Mouse (Mus musculus): ENCODE results near the gene Sh2d4b.
A peak's percentile ranks its signal among the peaks of the same experiment; 100 is the strongest.

Gene Sh2d4b

GRCm38 (mm10) chr14:40830094-40830493 is 63.0 kb downstream of the Sh2d4b start:
- no peak for DNase-seq

- DNase-seq, result no peak
These were observed 75.0 kb downstream of the Sh2d4b start for GRCm38 (mm10) chr14:40818051-40818450.

DNA sequence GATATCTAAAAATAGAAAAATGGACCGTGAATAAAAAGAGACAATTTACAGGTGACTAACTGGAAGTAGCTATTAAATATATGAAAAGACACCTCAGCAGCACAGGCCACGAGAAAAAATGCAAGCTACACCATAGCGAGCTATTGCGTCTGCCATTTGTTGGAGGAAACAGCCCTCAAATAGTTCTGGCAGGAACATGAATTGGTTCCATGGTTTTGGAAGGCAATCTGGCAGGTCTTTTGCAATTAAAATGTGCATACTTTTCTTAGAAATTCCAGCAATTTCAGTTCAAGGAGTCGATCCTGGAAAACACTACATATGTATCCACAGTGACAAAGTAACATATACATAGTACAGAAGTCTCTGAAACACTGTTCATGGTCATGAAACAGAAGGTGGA is 76.4 kb downstream of the Sh2d4b start:
- no peak for DNase-seq

DNA sequence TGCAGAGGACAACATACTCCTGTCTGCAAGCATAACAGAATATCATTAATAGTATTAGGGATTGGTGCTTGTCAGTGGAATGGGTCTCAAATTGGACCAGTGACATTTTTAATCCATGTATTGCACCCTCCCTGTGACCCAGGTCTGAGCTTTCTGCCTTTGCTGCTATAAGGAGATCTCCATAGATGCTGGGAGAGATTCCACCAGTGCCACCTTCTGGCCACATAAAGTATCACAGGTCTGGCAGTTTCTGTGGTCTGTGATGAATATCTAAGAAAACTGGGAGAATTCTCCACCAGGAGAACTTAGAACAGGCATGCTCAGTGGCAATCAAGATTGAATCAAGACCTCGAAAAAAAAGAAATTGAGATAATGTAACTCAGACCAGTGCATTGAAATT is 101.5 kb downstream of the Sh2d4b start:
- DNase-seq, result peak; percentile 55

DNA sequence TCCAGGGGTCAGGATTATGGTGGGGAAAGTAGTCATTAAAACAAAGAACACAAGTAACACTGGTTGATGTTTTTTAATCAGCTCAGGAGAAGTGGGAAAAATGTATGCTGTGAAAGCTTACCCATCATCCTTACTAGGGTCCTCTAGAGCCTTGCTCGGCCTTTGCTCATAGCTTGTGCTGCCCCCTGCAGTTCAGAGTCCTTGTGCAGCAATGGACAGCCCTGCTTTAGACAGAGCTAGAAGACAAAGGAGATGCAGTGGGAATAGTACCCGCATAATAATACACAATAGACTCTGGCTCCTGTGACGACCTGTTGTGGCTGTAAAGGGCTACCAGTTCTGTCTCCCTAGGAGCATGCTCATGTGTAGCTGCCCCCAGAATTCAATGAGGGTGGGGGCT is 104.0 kb downstream of the Sh2d4b start:
- DNase-seq, result peak; percentile 72

DNA sequence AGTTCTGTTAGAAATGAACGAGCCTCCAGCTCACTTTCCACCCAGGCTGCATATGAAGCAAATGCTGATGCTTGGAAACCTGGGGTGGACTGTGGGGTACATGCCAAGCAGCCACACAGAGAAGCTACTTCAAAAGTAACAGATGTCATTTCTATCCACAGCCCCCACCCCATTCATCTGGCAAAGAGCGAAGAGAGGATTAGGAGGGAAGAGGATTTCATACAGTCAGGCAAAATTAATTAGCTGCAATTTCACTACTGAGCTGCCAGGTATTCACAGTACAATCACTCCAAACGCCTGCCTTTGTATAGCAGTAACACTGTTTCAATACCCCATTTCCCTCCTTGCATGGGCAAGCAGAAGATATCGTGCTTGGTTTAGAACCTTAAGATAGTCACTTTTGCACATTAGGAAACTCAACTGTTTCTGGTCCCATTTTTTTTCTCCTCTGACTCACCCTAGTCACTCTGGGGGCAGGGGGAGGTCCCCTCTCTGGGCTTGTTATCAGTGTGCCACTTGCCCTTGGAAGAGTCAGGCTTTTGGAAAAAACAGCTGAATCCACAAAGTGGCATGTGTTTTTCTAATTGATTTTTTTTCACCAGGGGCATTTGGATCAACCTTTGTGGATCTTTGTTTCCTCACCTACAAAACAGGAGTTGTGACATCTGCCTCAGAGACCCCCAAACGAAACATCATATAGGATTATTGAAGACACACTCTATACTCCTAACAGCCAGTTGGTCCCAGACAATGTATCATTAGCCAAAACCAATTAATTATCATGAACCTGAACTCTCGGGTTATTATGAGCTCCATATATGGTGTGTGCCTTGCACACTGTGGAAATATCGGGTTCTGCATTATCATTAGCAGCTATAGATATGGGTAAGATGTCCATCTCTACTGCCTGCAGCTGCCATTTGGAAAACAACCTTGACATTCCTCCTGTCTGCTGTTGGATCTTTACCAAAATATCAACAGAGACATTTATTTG is 123.7 kb downstream of the Sh2d4b start:
- no peak for DNase-seq

All from embryo, embryonic 11 days (tissue).